Mouse (Mus musculus) lung, embryonic 14.5 days (tissue): ENCODE measurements at regions not wholly inside any gene's neighbourhood (a gene's known extent, or its start where the extent isn't known, plus 50 kb on each side); places are given as distances from the start of the nearest gene placed in this dataset.
"Not testable (repeated sequence)": the region's sequence is repeated elsewhere in the genome, so short reads cannot be mapped to it uniquely, and the experiment has no call there.

Experiments
- ATAC-seq: fragments of 200-750 bp; cut with Nextera tagmentation; 2 replicates; pipeline ENCODE4 v1.8.0; 2017; ENCODE audit warnings: mild to moderate bottlenecking, moderate TSS enrichment, moderate library complexity; ENCODE audit not compliant: insufficient read depth
- DNase-seq: peaks from one replicate; pipeline ENCODE4 v3.0.0-alpha.2; 2015
- H3K27ac ChIP-seq: fragments of 300-500 bp; sonication (generic); 2 replicates; pipeline ENCODE4 v1.5.1; 2014; ENCODE audit warnings: low read depth, mild to moderate bottlenecking, moderate library complexity
- H3K27me3 ChIP-seq: fragments of 300-500 bp; sonication (generic); 2 replicates; pipeline ENCODE4 v1.6.1; 2014; ENCODE audit warnings: low read length, control low read depth; ENCODE audit not compliant: insufficient read depth
- H3K36me3 ChIP-seq: fragments of 300-500 bp; sonication (generic); 2 replicates; pipeline ENCODE4 v1.6.1; 2014; ENCODE audit warnings: control low read depth; ENCODE audit not compliant: insufficient read depth
- H3K4me1 ChIP-seq: fragments of 300-500 bp; sonication (generic); 2 replicates; pipeline ENCODE4 v1.6.1; 2014; ENCODE audit warnings: antibody characterized with exemption, control low read depth; ENCODE audit not compliant: insufficient read depth
- H3K4me2 ChIP-seq: fragments of 300-500 bp; sonication (generic); 2 replicates; pipeline ENCODE4 v1.6.1; 2014; ENCODE audit warnings: mild to moderate bottlenecking
- H3K4me3 ChIP-seq: fragments of 300-500 bp; sonication (generic); 2 replicates; pipeline ENCODE4 v1.5.1; 2014; ENCODE audit warnings: low read depth, low read length
- H3K9ac ChIP-seq: fragments of 300-500 bp; sonication (generic); 2 replicates; pipeline ENCODE4 v1.6.1; 2014
- H3K9me3 ChIP-seq: fragments of 300-500 bp; sonication (generic); 2 replicates; pipeline ENCODE4 v1.6.1; 2016; ENCODE audit warnings: low read depth, low read length, control low read depth
- CTCF ChIP-seq: IDR thresholded peaks from 2 replicates; pipeline ENCODE4 v1.5.1; 2016; ENCODE audit warnings: antibody characterized with exemption, low read depth
- WGBS: fragments of 180-500 bp; shearing (Covaris S2); extraction: QIAGEN DNeasy Blood & Tissue Kit; methylation state at CpG from one replicate; pipeline ENCODE4 v1.1.7; 2014; 5-methylcytosine and 5-hydroxymethylcytosine counted together

DNA sequence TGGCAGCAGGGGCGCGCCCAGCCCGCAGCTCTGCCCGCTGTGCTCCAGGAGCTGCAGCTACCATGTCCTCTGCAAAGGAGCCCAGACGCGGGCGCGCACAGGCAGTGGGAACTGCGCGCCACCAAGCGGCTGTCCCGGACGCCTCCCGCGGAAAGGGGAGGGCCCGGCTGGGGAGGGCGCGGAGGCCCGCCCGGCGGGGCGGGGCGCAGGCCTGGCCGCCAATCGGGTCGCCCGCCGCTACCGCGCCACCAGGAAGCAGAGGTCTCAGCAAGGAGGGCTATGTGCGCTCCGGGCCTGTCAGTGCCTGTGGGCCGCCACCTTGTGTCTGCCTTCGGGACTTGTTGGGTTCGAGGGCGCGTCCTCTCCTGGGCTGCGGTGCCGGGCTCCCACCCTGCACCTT, 367.0 kb upstream of the Ywhaq start:
- Histone ChIP-seq H3K4me3 (peak overlapping the region; percentile 40), H3K4me2 (peak overlapping the region; percentile 53), H3K9ac (peak overlapping the region; percentile 38; the same call in 1 of the 2 replicates)
- ATAC-seq (peak; percentile 96), DNase-seq (peak; percentile 74)
- H3K9me3 ChIP-seq, H3K27me3 ChIP-seq, H3K4me1 ChIP-seq, H3K36me3 ChIP-seq, H3K27ac ChIP-seq: not testable (repeated sequence)
- 2% methylated on average over 32 of the region's 39 CpGs for WGBS
- TF ChIP-seq CTCF, result peak; percentile 46

DNA sequence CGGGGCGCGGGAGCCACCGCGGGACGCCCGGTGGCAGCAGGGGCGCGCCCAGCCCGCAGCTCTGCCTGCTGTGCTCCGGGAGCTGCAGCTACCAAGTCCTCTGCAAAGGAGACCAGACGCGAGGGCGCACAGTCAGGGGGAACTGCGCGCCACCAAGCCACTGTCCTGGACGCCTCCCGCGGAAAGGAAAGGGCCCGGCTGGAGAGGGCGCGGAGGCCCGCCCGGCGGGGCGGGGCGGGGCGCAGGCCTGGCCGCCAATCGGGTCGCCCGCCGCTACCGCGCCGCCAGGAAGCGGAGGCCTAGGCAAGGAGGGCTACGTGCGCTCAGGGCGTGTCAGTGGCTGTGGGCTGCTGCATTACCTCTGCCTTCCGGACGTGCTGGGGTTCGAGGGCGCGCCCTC, 361.3 kb upstream of the Ywhaq start:
- Histone ChIP-seq H3K4me3 (peak overlapping the region; percentile 33), H3K4me2 (peak overlapping the region; percentile 48)
- 4% methylated on average over 26 of the region's 45 CpGs for WGBS
- not testable (repeated sequence) for H3K9me3 ChIP-seq, H3K36me3 ChIP-seq, ATAC-seq, H3K27ac ChIP-seq, H3K9ac ChIP-seq, H3K27me3 ChIP-seq, H3K4me1 ChIP-seq
- peak; percentile 16 for DNase-seq

DNA sequence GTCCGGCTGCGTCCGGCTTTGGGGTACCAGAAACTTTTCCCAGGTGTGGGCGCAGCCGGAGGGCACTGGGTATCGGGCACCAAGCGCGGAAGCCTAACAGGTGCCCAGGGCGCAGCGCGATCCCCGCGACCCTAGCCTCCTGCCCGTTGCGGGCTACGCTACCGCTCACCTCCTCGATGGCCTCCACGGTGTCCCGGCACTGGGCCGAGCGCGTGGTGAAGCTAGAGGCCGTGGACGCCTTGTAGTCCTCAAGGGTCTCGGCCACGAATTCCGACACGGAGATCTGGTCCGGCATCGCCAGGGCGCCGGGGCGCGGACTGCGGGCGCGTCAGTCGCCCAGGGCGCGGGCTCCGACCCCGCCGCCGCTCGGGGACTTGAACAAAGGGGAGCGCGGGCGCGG, 360.9 kb upstream of the Ywhaq start:
- DNase-seq, ATAC-seq, H3K27ac ChIP-seq, H3K9me3 ChIP-seq, H3K36me3 ChIP-seq, H3K27me3 ChIP-seq, H3K4me1 ChIP-seq, H3K9ac ChIP-seq: not testable (repeated sequence)
- Histone ChIP-seq H3K4me3 (peak overlapping the region; percentile 33), H3K4me2 (peak overlapping the region; percentile 48)
- WGBS, result 28% methylated on average over 34 of the region's 50 CpGs

DNA sequence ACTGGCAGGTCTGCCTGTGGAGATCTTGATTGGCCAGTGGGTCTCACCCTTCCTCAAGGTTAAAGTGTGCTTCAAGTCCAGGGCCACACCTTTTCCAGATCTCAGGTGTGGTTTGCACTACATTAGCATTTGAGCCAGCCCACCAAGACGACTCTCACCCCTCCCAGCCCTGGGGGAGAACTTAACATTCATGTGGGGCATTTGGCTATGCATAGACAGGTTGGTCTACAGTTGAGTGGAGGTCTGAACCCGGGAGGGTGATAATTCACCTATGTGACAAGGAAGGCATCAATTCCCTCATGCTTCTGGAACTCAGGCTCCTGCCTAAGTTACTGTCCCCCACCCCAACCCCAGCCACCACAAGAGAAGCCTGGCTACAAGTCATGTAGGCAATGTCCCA, 350.3 kb upstream of the Ywhaq start:
- not testable (repeated sequence) for H3K27me3 ChIP-seq, DNase-seq, H3K27ac ChIP-seq, H3K9me3 ChIP-seq, ATAC-seq, H3K36me3 ChIP-seq, H3K4me2 ChIP-seq, H3K9ac ChIP-seq, H3K4me1 ChIP-seq, H3K4me3 ChIP-seq
- WGBS, result 89% methylated on average over 2 of the region's 2 CpGs
